8 mouse cellular contexts compared by ENCODE assay signal in genomic region chr15:26469901-26470383, GRCm38 (mm10).
DNase-seq lines count a peak whose midpoint lies in the region; ATAC-seq lines count a peak whose summit lies in the region.

No protein-coding gene starts in this region.

- no peak overlapping the region for H3K4me2 ChIP-seq in kidney, embryonic 14.5 days (replicated peaks; ENCODE audit: low read depth, low read length)
- 0 out of 2 replicates have a peak overlapping the region, but pooled peaks have one; percentile 16 for H3K4me2 ChIP-seq in limb, embryonic 13.5 days (replicated peaks)
- H3K4me2 ChIP-seq in neural tube, embryonic 14.5 days (ENCODE audit: low read depth, low read length), result no peak overlapping the region

- no peaks in the 10 kb centered on the region for H3K27me3 ChIP-seq in kidney, embryonic 14.5 days (ENCODE audit: control insufficient read depth, insufficient read depth, low read length)
- no peaks in the 10 kb centered on the region for H3K27me3 ChIP-seq in limb, embryonic 13.5 days
- H3K27me3 ChIP-seq in neural tube, embryonic 14.5 days (ENCODE audit: control insufficient read depth, insufficient read depth, low read length), result no peaks in the 10 kb centered on the region

- no peaks in the 10 kb centered on the region for H3K36me3 ChIP-seq in kidney, embryonic 14.5 days (ENCODE audit: control insufficient read depth, insufficient read depth, low read length)
- no peaks in the 10 kb centered on the region for H3K36me3 ChIP-seq in limb, embryonic 13.5 days
- H3K36me3 ChIP-seq in neural tube, embryonic 14.5 days (ENCODE audit: control insufficient read depth, insufficient read depth, low read length), result no peaks in the 10 kb centered on the region

- ATAC-seq in kidney, embryonic 14.5 days (ENCODE audit: low FRiP score, low TSS enrichment), result peak; percentile 82
- peak; percentile 69; the same call in 1 of the 2 replicates for ATAC-seq in limb, embryonic 13.5 days (ENCODE audit: low FRiP score, low read depth)
- peak; percentile 86 for ATAC-seq in neural tube, embryonic 14.5 days (ENCODE audit: low read depth)

- no peaks in the 10 kb centered on the region for H3K4me1 ChIP-seq in kidney, embryonic 14.5 days (ENCODE audit: control insufficient read depth, insufficient read depth, low read length)
- peaks cover 5% of the 10 kb centered on the region; the same call in 1 of the 2 replicates for H3K4me1 ChIP-seq in limb, embryonic 13.5 days
- no peaks in the 10 kb centered on the region for H3K4me1 ChIP-seq in neural tube, embryonic 14.5 days (ENCODE audit: control insufficient read depth, insufficient read depth, low read length)

- no peaks in the 10 kb centered on the region for H3K9me3 ChIP-seq in kidney, embryonic 14.5 days (ENCODE audit: control insufficient read depth, low read length)
- no peaks in the 10 kb centered on the region for H3K9me3 ChIP-seq in limb, embryonic 13.5 days
- no peaks in the 10 kb centered on the region for H3K9me3 ChIP-seq in neural tube, embryonic 14.5 days (ENCODE audit: control insufficient read depth, low read length)

- DNase-seq in heart, adult 18-20 months, result peak; percentile 28 to 67
- no peak for DNase-seq in heart, postnatal 25 days (ENCODE audit: low spot score)
- DNase-seq in cerebellum, adult 9-10 months, result peak; percentile 46
- DNase-seq in gastrocnemius, postnatal 25 days, result peak; percentile 5
- DNase-seq in urinary bladder, postnatal 10 days (ENCODE audit: low spot score), result no peak

- H3K9ac ChIP-seq in kidney, embryonic 14.5 days (ENCODE audit: low read depth, low read length), result no peak overlapping the region
- no peak overlapping the region for H3K9ac ChIP-seq in limb, embryonic 13.5 days
- no peak overlapping the region for H3K9ac ChIP-seq in neural tube, embryonic 14.5 days (replicated peaks; ENCODE audit: low read depth, low read length)

- no peak overlapping the region for H3K4me3 ChIP-seq in kidney, embryonic 14.5 days (ENCODE audit: low read length)
- no peak overlapping the region for H3K4me3 ChIP-seq in limb, embryonic 13.5 days
- no peak overlapping the region for H3K4me3 ChIP-seq in neural tube, embryonic 14.5 days (ENCODE audit: low read depth, low read length)

- no peak overlapping the region for H3K27ac ChIP-seq in kidney, embryonic 14.5 days (ENCODE audit: low read depth, low read length)
- H3K27ac ChIP-seq in limb, embryonic 13.5 days, result no peak overlapping the region
- no peak overlapping the region for H3K27ac ChIP-seq in neural tube, embryonic 14.5 days (ENCODE audit: low read depth, low read length)

- 9% methylated on average over 8 of the region's 8 CpGs for WGBS in kidney, embryonic 14.5 days
- 6% methylated on average over 8 of the region's 8 CpGs for WGBS in limb, embryonic 13.5 days
- 8% methylated on average over 8 of the region's 8 CpGs for WGBS in neural tube, embryonic 14.5 days

- intact Hi-C loops in heart, postnatal 25 days (cut with DNase I), result loop anchor here (1.0 to 5.0 kb wide), 3 partner anchors 152 to 765 kb away; no protein-coding TSS in a partner anchor

Comparison
In these comparisons a context has a peak if more than half of its experiments do, and no peak if none do; other contexts are left out.
1. DNase-seq: peak in heart, adult 18-20 months (2 of 2), cerebellum, adult 9-10 months (single experiment) and gastrocnemius, postnatal 25 days (single experiment); none in heart, postnatal 25 days (single experiment) and urinary bladder, postnatal 10 days (single experiment).
2. Peak in every context shown above with its lines, with median percentiles within 50 percentile points of each other: ATAC-seq.